Mouse (Mus musculus) forebrain, embryonic 16.5 days (tissue): ENCODE measurements around the gene Phf3. TPM values are rescaled to one million over a fixed set of nuclear protein-coding genes. Genes with fewer than 3 reads are reported as not detected.
"Not testable (repeated sequence)": the region's sequence is repeated elsewhere in the genome, so short reads cannot be mapped to it uniquely, and the experiment has no call there.

Experiments used
- ATAC-seq: fragments of 200-750 bp; cut with Nextera tagmentation; 2 replicates; pipeline ENCODE4 v1.8.0; 2017; ENCODE audit warnings: mild to moderate bottlenecking, moderate library complexity
- H3K27ac ChIP-seq: fragments of 300-500 bp; sonication (generic); 2 replicates; pipeline ENCODE4 v1.5.1; 2014; ENCODE audit warnings: low read length, control low read depth
- H3K27me3 ChIP-seq: fragments of 300-500 bp; sonication (generic); replicated peaks from 2 replicates; pipeline ENCODE4 v1.6.1; 2014; ENCODE audit warnings: low read length; ENCODE audit not compliant: control insufficient read depth, insufficient read depth
- H3K36me3 ChIP-seq: fragments of 300-500 bp; sonication (generic); 2 replicates; pipeline ENCODE4 v1.6.1; 2014; ENCODE audit not compliant: control insufficient read depth, insufficient read depth
- H3K4me1 ChIP-seq: fragments of 300-500 bp; sonication (generic); replicated peaks from 2 replicates; pipeline ENCODE4 v1.6.1; 2014; ENCODE audit warnings: low read length; ENCODE audit not compliant: control insufficient read depth, insufficient read depth
- H3K4me2 ChIP-seq: fragments of 300-500 bp; sonication (generic); 2 replicates; pipeline ENCODE4 v1.6.1; 2014; ENCODE audit warnings: mild to moderate bottlenecking, low read length, control low read depth
- H3K4me3 ChIP-seq: fragments of 300-500 bp; sonication (generic); replicated peaks from 2 replicates; pipeline ENCODE4 v1.5.1; 2014; ENCODE audit warnings: mild to moderate bottlenecking, low read length, control low read depth
- H3K9ac ChIP-seq: fragments of 300-500 bp; sonication (generic); replicated peaks from 2 replicates; pipeline ENCODE4 v1.6.1; 2014; ENCODE audit warnings: low read depth, low read length, control low read depth
- H3K9me3 ChIP-seq: fragments of 300-500 bp; sonication (generic); 2 replicates; pipeline ENCODE4 v1.6.1; 2016; ENCODE audit warnings: low read length; ENCODE audit not compliant: control insufficient read depth
- WGBS: fragments of 180-500 bp; shearing (Covaris S2); extraction: QIAGEN DNeasy Blood & Tissue Kit; methylation state at CpG from one replicate; pipeline ENCODE4 v1.1.7; 2014; 5-methylcytosine and 5-hydroxymethylcytosine counted together
- polyA plus RNA-seq: library from polyadenylated mRNA; unstranded; fragments of >200 nt; fragmentation: Nextera tagmentation; extraction: Ambion mirVana; gene quantifications from 2 replicates; pipeline ENCODE4 v1.2.1, GENCODE M21; 2015

The Phf3 gene
- polyA plus RNA-seq, 1 experiment from 2014 or later = 43.9 TPM

DNA sequence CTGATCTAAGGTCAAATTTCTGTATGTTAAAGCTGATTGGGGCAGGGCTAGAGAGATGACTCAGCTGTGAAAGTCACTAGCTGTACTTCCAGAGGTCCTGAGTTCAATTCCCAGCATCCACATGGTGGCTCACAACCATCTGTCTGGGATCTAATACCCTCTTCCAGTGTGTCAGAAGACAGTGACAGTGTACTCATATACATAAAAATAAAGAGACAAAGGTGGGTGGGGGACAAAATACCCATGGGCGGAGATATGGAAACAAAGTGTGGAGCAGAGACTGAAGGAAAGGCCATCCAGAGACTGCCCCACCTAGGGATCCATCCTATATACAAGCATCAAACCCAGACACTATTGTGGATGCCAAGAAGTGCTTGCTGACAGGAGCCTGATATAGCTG lies 10.1 kb upstream of the Phf3 start:
- not testable (repeated sequence) for H3K4me1 ChIP-seq, H3K27ac ChIP-seq, H3K9ac ChIP-seq, ATAC-seq, H3K27me3 ChIP-seq, H3K4me3 ChIP-seq, H3K4me2 ChIP-seq, H3K36me3 ChIP-seq, H3K9me3 ChIP-seq
- 100% methylated on average over 1 of the region's 1 CpGs for WGBS

GRCm38 (mm10) chr1:30875746-30876145 lies 2.0 kb upstream of the Phf3 start:
- Histone ChIP-seq H3K27me3 (no peaks in the 10 kb centered on the region), H3K27ac (no peak overlapping the region), H3K4me1 (peaks cover 9% of the 10 kb centered on the region), H3K36me3 (no peaks in the 10 kb centered on the region), H3K9ac (no peak overlapping the region), H3K4me2 (no peak overlapping the region), H3K9me3 (no peaks in the 10 kb centered on the region), H3K4me3 (no peak overlapping the region)
- ATAC-seq = no peak

DNA sequence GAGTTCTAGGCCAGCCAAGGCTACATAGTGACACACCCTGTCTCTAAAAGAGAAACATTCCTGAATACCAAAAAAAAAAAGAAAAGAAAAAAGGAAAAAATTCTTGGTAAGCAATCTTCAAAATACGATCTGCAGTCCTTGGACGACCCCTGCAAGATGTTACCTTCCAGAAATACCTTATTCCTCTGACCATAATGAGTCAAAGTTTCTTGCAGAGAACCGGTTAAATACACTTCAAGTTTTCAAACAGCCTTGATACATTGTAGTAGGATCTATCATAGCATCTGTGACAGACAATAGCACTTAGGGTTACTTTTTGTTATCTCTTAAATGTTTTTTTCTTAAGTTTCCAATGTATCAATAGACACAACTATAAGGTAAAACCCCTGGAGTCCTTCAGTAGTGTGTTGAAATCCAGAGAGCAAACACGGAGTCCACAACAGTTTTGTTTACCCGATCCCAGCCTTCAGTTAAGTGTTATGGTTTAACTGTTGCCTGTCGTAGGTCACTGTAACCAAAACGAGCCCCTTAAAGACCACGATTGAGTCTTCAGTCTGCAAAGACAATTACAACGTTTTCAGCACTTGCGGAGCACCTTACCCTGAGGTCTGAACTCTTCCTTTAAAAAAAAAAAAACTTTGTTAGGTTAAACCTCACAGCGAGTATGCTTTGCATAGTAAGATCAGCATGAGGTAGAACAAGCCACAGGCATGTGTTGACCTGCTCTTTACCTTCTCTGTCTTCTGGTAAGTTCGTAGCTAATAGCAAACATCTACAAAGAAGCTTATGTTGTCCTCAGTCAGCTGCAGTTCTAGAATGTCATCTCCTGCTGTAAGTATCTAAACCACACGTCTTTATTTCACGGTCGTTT lies 775 bp upstream of the Phf3 start:
- no peaks in the 10 kb centered on the region for H3K27me3 ChIP-seq
- peak overlapping the region; percentile 99 for H3K27ac ChIP-seq
- H3K36me3 ChIP-seq = no peaks in the 10 kb centered on the region
- 56% methylated on average over 15 of the region's 15 CpGs for WGBS
- H3K4me3 ChIP-seq = peak overlapping the region; percentile 80
- peak overlapping the region; percentile 94 for H3K9ac ChIP-seq
- H3K4me2 ChIP-seq = peak overlapping the region; percentile 49
- H3K9me3 ChIP-seq = no peaks in the 10 kb centered on the region
- H3K4me1 ChIP-seq = peaks cover 14% of the 10 kb centered on the region
- ATAC-seq = no peak

GRCm38 (mm10) chr1:30872836-30873540 lies 733 bp downstream of the Phf3 start:
- peak overlapping the region; percentile 80 for H3K4me3 ChIP-seq
- peak; percentile 61 for ATAC-seq
- peaks cover 14% of the 10 kb centered on the region for H3K4me1 ChIP-seq
- peak overlapping the region; percentile 94 for H3K9ac ChIP-seq
- under 1% methylated on average over 46 of the region's 79 CpGs for WGBS
- H3K27ac ChIP-seq = peak overlapping the region; percentile 99
- H3K27me3 ChIP-seq = no peaks in the 10 kb centered on the region
- H3K4me2 ChIP-seq = peak overlapping the region; percentile 60
- H3K36me3 ChIP-seq = no peaks in the 10 kb centered on the region
- H3K9me3 ChIP-seq = no peaks in the 10 kb centered on the region

- 85% methylated on average over 4 of the region's 4 CpGs for WGBS
- Histone ChIP-seq H3K36me3 (no peaks in the 10 kb centered on the region), H3K27ac (no peak overlapping the region), H3K4me1 (peaks cover 18% of the 10 kb centered on the region), H3K27me3 (no peaks in the 10 kb centered on the region), H3K4me2 (no peak overlapping the region), H3K9ac (no peak overlapping the region), H3K4me3 (no peak overlapping the region), H3K9me3 (no peaks in the 10 kb centered on the region)
- no peak for ATAC-seq
These were observed 5.9 kb downstream of the Phf3 start for GRCm38 (mm10) chr1:30867786-30868185.

DNA sequence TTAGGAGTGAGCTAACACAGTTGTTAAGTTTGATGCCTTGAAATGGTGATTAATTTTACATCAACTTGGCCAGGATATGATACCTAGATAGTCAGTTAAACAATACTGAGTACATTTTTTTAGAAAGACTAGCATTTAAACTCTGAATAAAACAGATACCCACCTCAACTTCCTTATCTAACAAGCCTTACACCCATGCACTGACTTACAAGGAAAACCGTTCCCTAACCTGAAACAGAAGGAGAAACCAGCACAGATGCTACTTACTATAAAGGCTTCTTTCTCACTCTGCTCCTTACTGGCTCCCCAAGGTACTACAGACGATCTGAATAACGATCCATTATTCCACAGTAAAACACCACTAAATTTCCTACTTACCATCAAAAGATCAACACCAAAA lies 21.2 kb downstream of the Phf3 start:
- Histone ChIP-seq H3K9me3 (no peaks in the 10 kb centered on the region), H3K4me1 (no peaks in the 10 kb centered on the region), H3K27me3 (no peaks in the 10 kb centered on the region), H3K27ac (no peak overlapping the region), H3K9ac (no peak overlapping the region), H3K36me3 (no peaks in the 10 kb centered on the region), H3K4me2 (no peak overlapping the region), H3K4me3 (no peak overlapping the region)
- 81% methylated on average over 3 of the region's 3 CpGs for WGBS
- ATAC-seq = no peak

DNA sequence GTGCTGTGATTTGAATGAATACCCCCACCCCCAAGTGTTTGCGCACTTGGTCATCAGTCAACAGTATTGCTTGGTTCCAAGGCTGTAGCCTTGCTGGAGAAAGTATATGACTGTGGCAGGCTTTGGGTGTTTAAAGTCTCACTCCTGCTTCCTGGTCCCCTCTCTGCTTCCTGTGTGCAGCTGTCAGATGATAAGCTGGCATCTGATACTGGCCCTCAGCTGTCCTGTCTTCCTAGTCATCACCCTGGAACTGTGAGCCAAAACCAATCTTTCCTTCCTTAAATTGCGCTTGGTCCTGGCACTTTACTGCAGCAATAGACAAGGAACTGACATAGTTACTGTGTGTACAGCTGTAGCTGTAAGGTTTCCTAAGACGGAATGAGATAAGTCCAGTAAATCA lies 21.8 kb downstream of the Phf3 start:
- H3K9ac ChIP-seq = no peak overlapping the region
- no peaks in the 10 kb centered on the region for H3K4me1 ChIP-seq
- ATAC-seq = no peak
- no peak overlapping the region for H3K4me3 ChIP-seq
- no peak overlapping the region for H3K27ac ChIP-seq
- H3K36me3 ChIP-seq = no peaks in the 10 kb centered on the region
- H3K27me3 ChIP-seq = no peaks in the 10 kb centered on the region
- H3K4me2 ChIP-seq = no peak overlapping the region
- WGBS = 93% methylated on average over 3 of the region's 3 CpGs
- no peaks in the 10 kb centered on the region for H3K9me3 ChIP-seq

DNA sequence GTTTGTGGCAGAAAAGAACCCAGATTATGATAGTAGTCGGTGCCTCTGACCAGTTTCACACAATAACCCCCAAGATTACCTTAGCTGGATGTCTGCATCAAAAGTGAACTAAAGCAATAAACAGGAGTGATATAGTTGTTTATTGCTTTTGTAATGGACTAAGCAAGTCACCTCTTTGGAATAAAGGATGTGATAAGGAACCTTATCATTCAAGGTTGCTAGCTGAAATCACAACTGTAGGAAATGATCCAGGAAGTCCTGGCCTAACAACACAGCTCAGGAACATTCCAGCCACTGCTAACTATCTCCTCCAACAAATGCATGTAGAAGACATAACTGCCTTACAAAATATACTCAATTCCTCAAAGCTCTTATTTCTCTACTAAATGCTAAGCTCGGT lies 22.8 kb downstream of the Phf3 start:
- ATAC-seq = no peak
- no peak overlapping the region for H3K4me3 ChIP-seq
- no peaks in the 10 kb centered on the region for H3K9me3 ChIP-seq
- H3K36me3 ChIP-seq = no peaks in the 10 kb centered on the region
- no peaks in the 10 kb centered on the region for H3K27me3 ChIP-seq
- no peaks in the 10 kb centered on the region for H3K4me1 ChIP-seq
- no peak overlapping the region for H3K27ac ChIP-seq
- 92% methylated on average over 2 of the region's 2 CpGs for WGBS
- no peak overlapping the region for H3K4me2 ChIP-seq
- no peak overlapping the region for H3K9ac ChIP-seq

- H3K36me3 ChIP-seq = no peaks in the 10 kb centered on the region
- no peak for ATAC-seq
These were observed 23.8 kb downstream of the Phf3 start for GRCm38 (mm10) chr1:30849955-30850354.

More at GRCm38 (mm10) chr1:30849955-30850354, 23.8 kb downstream of the Phf3 start:
- Histone ChIP-seq H3K9me3 (no peaks in the 10 kb centered on the region), H3K4me3 (no peak overlapping the region), H3K27ac (no peak overlapping the region), H3K9ac (no peak overlapping the region), H3K4me2 (no peak overlapping the region), H3K27me3 (no peaks in the 10 kb centered on the region), H3K4me1 (no peaks in the 10 kb centered on the region)
- 88% methylated on average over 3 of the region's 3 CpGs for WGBS
